Mouse (Mus musculus) CD4-positive, CD25-positive, alpha-beta regulatory T cell (primary cell): ENCODE results near the gene Ifna13. TPM values are rescaled to one million over a fixed set of nuclear protein-coding genes. Genes with fewer than 3 reads are reported as not detected.

Source experiments
- polyA plus RNA-seq: library from polyadenylated mRNA; unstranded; fragments of 100-300 nt; shearing (Covaris generic); gene quantifications from one replicate; pipeline ENCODE4 v1.2.1, GENCODE M21; 2017

Ifna13 gene
- not detected for polyA plus RNA-seq

DNA sequence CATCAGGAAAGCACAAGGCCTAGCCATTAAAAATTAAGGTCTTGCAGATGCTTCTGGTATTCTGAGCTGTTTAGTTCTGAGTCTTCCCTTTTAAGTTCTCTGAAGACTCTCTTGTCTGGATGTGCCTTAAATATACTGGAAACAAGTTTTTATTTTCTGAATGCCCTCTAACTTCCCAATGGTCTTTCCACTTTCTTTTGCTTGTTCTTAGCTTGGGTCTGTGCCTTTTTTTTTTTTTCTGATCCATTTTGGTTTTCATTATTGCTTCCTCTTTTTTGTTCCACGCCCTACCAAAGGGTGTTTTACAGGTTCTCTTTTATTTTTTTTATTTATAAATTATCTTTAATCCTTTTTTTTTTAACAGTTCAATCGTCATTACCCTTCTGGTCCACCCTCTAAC is at the start of gene Ifna13:
Gene Ifna13, minus strand, starts transcription at position 101 of the 400 bp plus-strand sequence.

DNA sequence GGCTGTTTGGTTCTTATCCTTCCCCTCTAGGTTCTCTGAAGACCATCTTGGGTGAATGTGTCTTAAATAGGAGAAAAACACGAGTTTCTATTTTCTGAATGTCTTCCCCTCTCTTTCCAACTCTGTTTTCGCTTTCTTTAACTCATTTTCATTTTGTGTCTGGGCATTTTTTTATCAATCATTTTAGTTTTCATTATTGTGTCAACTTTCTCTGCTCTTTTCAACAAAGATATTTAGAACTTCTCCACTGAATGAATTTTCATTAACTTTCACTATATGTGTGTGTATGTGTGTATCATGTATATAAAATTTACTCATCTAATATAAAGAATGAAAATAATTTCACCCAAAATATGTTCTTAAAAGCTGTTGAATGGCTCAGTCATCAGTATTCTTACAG is 47.0 kb upstream of the Ifna13 start, which contains the start of gene Ifnab:
Gene Ifnab, minus strand, starts transcription at position 101 of the 400 bp plus-strand sequence.

DNA sequence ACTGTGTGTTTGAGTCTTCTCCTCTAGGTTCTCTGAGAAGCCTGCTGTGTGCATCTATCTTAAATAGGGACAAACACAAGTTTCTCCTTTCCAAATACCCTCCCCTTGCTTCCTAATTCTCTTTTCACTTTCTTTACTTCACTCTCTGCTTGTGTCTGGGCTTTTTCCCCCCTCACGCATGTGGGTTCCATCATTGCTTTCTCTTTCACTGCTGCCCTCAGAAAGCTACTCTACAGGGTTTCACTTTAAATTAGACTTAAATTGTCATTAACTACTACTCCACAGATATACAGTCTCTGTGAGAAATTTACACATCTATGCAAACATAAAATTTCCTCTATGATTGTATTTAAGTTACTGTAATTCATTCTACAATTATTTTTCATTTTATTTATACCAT is 39.6 kb upstream of the Ifna13 start, which contains the start of gene Ifna2:
Gene Ifna2, minus strand, starts transcription at position 101 of the 400 bp plus-strand sequence.

DNA sequence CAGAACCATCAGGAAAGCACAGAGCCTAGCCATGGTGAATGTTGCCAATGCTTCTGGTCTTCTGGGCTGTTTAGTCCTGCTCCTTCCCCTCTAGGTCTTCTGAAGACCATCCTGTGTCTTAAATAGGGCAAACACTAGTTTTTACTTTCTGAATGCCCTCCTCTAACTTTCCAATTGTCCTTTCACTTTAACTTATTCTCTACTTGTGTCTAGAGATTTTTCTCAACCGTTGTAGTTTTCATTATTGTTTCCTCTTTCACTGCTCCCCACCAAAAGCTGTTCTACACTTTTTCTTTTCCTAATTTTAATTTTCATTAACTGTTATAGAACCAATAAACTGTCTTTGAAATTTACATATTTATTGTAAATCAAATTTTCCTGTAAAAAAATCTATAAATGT is 32.6 kb upstream of the Ifna13 start, which contains the start of gene Ifna16:
Gene Ifna16, minus strand, starts transcription at position 101 of the 400 bp plus-strand sequence.

GRCm38 (mm10) chr4:88634311-88634710 is 9.9 kb downstream of the Ifna13 start, which contains the start of gene C87499:
Gene C87499 (minus strand): TSS chr4:88634411.

DNA sequence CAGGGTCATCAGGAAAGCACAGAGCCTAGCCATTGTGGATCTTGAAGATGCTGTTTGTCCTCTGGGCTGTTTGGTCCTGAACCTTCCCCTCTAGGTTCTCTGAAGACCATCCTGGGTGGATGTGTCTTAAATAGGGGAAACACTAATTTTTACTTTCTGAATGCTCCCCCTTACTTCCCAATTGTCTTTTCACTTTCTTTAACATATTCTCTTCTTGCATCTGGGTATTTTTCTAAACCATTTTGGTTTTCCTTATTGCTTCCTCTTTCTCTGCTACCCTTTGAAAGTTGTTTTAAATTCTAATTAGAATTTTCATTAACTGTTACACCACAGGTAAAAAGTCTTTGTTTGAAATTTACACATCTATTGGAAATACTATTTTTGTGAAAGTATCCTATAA is 41.0 kb downstream of the Ifna13 start, which contains the start of gene Ifna12:
Gene Ifna12, minus strand, starts transcription at position 101 of the 400 bp plus-strand sequence.

Other genes with a start within 250 kb of the Ifna13 start
- gene Hacd4, start 205.5 kb downstream of the Ifna13 start, polyA plus RNA-seq, result 0.47 TPM
- not detected for gene Ifnb1, start 121.7 kb downstream of the Ifna13 start, polyA plus RNA-seq
- gene Ifna15, start 86.2 kb downstream of the Ifna13 start, polyA plus RNA-seq, result not detected
- gene Ifna14, start 72.7 kb downstream of the Ifna13 start, polyA plus RNA-seq, result not detected
- not detected for gene Ifna9, start 52.1 kb downstream of the Ifna13 start, polyA plus RNA-seq
- not detected for gene Ifna12, start 41.1 kb downstream of the Ifna13 start, polyA plus RNA-seq
- not detected for gene C87499, start 10.0 kb downstream of the Ifna13 start, polyA plus RNA-seq
- not detected for gene Ifna16, start 32.5 kb upstream of the Ifna13 start, polyA plus RNA-seq
- gene Ifna2, start 39.5 kb upstream of the Ifna13 start, polyA plus RNA-seq, result not detected
- gene Ifnab, start 46.9 kb upstream of the Ifna13 start, polyA plus RNA-seq, result not detected
- gene Gm26566, start 77.3 kb upstream of the Ifna13 start, polyA plus RNA-seq, result 0.32 TPM
- 26.9 TPM for gene Klhl9, start 78.0 kb upstream of the Ifna13 start, polyA plus RNA-seq
- not detected for gene Gm13271, start 110.4 kb upstream of the Ifna13 start, polyA plus RNA-seq
- gene Gm13283, start 115.7 kb upstream of the Ifna13 start, polyA plus RNA-seq, result 0.97 TPM
- 0.35 TPM for gene Gm13290, start 129.4 kb upstream of the Ifna13 start, polyA plus RNA-seq
- gene Gm13289, start 132.5 kb upstream of the Ifna13 start, polyA plus RNA-seq, result not detected
- not detected for gene Gm13272, start 135.4 kb upstream of the Ifna13 start, polyA plus RNA-seq
- gene Ifnz, start 137.7 kb upstream of the Ifna13 start, polyA plus RNA-seq, result 0.68 TPM
- not detected for gene Gm13276, start 141.2 kb upstream of the Ifna13 start, polyA plus RNA-seq
- gene Gm13277, start 144.2 kb upstream of the Ifna13 start, polyA plus RNA-seq, result not detected
- not detected for gene Gm13278, start 147.1 kb upstream of the Ifna13 start, polyA plus RNA-seq
- not detected for gene Gm13275, start 150.0 kb upstream of the Ifna13 start, polyA plus RNA-seq
- not detected for gene Gm13279, start 152.9 kb upstream of the Ifna13 start, polyA plus RNA-seq
- gene Gm13285, start 155.2 kb upstream of the Ifna13 start, polyA plus RNA-seq, result 1.1 TPM
- not detected for gene Gm13287, start 158.8 kb upstream of the Ifna13 start, polyA plus RNA-seq
- gene Gm13288, start 161.1 kb upstream of the Ifna13 start, polyA plus RNA-seq, result not detected
- not detected for gene Ifna7, start 171.8 kb upstream of the Ifna13 start, polyA plus RNA-seq
- gene Ifna11, start 175.5 kb upstream of the Ifna13 start, polyA plus RNA-seq, result not detected
- gene Ifna6, start 183.0 kb upstream of the Ifna13 start, polyA plus RNA-seq, result not detected
- not detected for gene Ifna5, start 191.1 kb upstream of the Ifna13 start, polyA plus RNA-seq
- gene Ifna4, start 197.4 kb upstream of the Ifna13 start, polyA plus RNA-seq, result not detected
- gene Ifna1, start 205.6 kb upstream of the Ifna13 start, polyA plus RNA-seq, result not detected
- not detected for gene Ifne, start 235.7 kb upstream of the Ifna13 start, polyA plus RNA-seq